Mouse (Mus musculus) lung, adult 2 months (tissue): ENCODE measurements around the gene Gm21708. TPM values are rescaled to one million over a fixed set of nuclear protein-coding genes. Genes with fewer than 3 reads are reported as not detected.
"Not testable (repeated sequence)": the region's sequence is repeated elsewhere in the genome, so short reads cannot be mapped to it uniquely, and the experiment has no call there.

Experiments used
- DNase-seq: peaks from one replicate; pipeline ENCODE4 v3.0.0; 2022
- H3K4me1 ChIP-seq: fragments of 200-500 bp; 2 replicates; pipeline ENCODE4 v1.6.1; 2011; ENCODE audit warnings: low read length; ENCODE audit not compliant: control insufficient read depth, insufficient read depth
- H3K4me3 ChIP-seq: fragments of 200-500 bp; replicated peaks from 2 replicates; pipeline ENCODE3; 2011; ENCODE audit warnings: low read depth, mild to moderate bottlenecking, control low read depth, low read length; ENCODE audit errors: extremely low read depth
- WGBS: fragments of 180-500 bp; shearing (Covaris S2); methylation state at CpG from one replicate; pipeline ENCODE4 v1.1.7; 2018; 5-methylcytosine and 5-hydroxymethylcytosine counted together
- polyA plus RNA-seq: library from polyadenylated mRNA; depleted of rRNA; stranded (reverse); fragments of >200 nt; gene quantifications from 2 replicates; pipeline ENCODE4 v1.2.3, GENCODE M21; 2012; rRNA removed

Gene Gm21708
- polyA plus RNA-seq: not detected in 2 replicates

- H3K4me3 ChIP-seq, H3K4me1 ChIP-seq, DNase-seq: not testable (repeated sequence)
- WGBS: no CpG with 5 or more reads among the region's 9 CpGs
These were observed at the start of gene Gm21708, which contains the start of gene Gm21704 for GRCm38 (mm10) chrY:3410067-3410466. Gm21708 (minus strand) TSS chrY:3410167. Gm21704 (minus strand) TSS chrY:3410167.

Other genes starting within 250 kb of the Gm21708 start
- not detected in 2 replicates for gene Gm21677, start 103.7 kb downstream of the Gm21708 start, polyA plus RNA-seq
- not detected in 2 replicates for gene Gm21693, start 64.8 kb downstream of the Gm21708 start, polyA plus RNA-seq
- gene Gm21704, start within 50 bp of the Gm21708 start, polyA plus RNA-seq: not detected in 2 replicates